Mouse (Mus musculus) c-Kit-positive CD71-negative TER-119-negative erythroid progenitor cells, embryonic 14.5 days (primary cell): ENCODE results near the gene Adgrd1.

ENCODE experiments used
- DNase-seq: peaks from one replicate; pipeline ENCODE4 v3.0.0-alpha.2; 2013; ENCODE audit warnings: low read depth

The Adgrd1 gene

DNA sequence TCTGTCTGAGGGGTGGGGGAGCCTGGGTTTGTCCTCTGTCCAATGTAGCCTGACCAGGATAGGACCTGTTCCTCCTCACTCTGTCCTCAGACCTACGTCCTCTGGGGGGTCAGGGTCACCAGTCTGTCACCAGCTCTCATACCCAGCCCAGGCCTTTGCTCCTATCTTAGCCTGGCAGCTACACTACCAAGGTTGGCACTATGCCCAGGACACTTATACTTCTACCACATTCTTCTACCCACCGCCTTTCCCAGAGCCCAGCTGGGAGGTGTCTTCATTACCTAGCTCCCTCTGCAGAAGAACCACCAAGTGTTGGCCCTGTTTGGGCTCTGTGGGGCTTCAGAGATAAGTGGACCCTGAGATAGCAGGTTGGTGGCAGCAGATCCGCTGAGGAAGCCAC lies 103.6 kb downstream of the Adgrd1 start:
- no peak for DNase-seq

DNA sequence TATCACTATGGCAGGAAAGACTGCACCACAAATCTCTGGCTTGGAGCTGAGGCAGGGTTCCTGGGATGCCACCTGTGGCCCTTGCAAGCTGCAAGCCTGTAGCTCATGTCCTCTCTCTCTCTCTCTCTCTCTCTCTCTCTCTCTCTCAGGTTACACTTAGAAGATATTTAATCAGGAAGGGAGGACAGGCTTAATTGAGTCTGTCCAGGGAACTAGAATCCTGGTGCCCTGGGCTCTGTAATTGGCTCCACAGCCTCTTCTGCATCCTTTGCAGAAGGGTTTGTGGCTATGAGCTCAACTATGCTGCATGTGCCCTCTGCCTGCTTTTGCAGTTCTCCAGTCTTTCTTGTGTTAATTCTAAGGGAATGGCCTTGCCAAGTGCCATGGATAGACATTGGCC lies 111.7 kb downstream of the Adgrd1 start:
- DNase-seq = no peak

DNA sequence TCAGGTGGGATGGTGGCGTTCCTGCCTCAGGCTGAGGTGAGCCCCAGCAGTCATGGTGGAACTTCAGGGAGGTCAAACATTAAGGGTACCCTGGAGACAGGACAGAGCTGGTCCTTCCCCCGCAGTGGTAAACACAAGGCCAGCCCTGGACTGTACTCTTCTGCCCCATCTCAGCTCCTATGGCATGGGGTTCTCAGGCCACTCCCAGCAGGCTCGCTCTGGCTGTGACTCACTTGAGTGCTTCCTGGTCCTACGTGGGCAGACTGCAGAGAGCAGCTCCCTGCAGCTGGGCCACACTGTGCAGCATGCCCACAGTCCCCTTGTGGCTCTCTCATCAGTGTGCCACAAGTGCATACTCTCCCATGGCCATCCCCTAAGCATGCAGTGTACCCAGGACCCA lies 112.3 kb downstream of the Adgrd1 start:
- no peak for DNase-seq

DNA sequence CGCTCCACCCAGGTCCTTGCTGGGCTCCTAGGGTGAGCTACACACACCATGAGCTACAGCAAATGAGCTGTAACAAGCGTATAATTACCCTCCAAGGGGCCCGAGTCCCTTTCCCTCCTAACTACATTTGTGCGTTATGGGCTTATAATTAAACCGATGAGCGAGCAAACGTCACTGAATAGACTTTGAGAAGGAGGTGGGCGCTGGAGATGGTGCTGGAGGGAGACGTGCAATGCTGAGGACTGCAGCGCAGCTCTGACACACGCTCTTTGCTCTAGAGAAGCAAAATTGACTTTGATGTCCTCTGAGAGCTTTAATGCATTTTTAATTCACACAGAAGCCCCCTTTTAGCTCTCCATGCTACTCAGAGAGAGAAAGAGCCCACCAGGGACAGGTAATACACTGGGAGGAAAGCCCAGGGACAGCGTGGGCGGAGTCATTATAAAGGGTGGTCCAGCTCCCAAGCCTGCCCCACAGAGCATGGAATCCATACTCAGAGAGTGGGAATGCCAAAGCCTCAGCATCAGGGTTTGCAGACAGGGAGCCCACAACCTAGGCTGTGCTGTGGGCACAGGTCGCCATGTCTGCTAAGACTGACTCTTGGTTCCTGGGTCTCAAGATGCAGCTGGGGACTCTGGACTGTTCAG lies 115.0 kb downstream of the Adgrd1 start:
- no peak for DNase-seq

DNA sequence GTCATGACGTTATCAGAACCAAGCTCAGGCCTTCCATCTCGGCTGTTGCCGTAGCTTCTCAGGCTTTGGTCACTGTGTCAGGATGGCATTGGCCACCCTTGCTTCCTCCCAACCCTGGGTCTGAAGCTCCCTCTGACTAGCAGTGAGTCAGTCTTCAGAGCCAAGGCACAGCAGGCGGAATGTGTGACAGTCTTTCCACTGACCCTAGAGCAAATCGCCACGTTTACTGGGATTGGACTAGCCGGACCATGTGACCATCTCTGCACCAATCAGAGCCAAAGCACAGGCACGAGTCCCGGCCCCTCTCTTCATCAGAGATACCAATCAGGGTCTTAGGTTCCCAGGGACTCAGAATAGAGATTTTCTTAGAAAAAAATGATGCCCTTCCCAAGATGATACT lies 117.5 kb downstream of the Adgrd1 start:
- DNase-seq = no peak

DNA sequence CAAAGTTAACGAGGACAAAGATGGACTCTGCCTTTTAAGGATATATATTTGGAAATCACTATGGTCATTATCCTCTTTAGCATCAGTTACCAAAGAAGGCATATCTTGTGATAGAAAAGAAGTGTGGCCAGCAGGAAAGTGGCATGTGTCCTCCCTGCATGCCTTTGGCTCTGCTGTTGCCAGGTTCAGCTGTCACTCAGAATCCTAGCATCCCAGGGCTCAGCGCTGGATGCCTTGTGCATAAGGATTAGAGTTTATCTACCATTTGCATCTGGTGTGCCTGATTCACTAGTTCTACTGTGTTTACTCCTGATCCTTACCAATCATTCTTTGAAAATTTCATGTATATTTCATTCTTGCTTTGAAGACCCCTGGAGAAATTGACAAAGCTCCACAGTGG lies 119.5 kb downstream of the Adgrd1 start:
- DNase-seq = no peak

DNA sequence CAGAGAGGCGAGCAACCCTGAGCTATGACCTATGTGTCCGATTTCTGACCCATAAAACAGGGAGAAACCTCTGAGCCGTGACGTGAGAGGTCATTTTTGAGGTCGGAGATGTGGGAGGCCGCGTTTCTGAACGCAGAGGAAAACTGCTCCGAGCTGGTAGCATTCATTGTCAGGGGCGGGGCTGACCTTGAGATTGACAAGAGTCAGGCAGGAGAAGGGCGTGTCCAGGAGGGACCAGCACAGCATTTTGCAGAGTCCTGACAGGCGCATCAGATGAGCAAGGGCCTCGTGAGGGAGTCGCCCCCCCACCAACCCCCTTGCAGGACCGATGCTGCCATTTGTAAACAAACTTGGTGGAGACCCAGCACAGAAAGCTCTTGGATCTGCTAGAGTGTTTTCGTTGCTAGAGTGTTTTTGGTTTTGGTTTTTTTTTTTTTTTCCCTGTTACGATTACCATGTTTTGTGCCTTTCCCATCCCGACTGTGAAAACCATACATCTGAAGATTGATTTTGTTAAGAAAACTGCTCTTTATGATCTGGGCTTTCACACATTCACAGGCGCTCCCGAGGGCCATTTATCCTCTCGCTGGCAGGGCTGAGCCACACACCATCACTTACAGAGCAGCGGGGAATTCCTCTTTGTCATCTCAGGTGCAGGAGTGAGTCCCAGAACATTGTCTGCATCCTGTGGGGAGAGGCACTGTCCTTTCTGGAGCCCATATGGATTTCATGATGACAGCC lies 121.1 kb downstream of the Adgrd1 start:
- DNase-seq = no peak

DNA sequence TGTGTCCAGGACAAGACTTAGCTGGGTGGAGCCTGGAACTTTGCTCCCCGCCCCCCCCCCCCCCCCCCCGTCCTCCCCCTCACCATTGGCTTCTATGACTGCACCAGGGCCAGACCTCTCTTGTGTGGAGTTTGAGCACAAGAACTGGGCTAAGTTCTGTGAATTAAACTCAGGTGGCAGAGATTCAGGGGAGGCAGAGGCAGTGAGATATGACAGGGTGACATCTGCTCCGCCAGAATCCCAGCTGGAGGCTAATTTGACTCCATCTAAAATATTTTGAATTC lies 121.6 kb downstream of the Adgrd1 start:
- DNase-seq = no peak

DNA sequence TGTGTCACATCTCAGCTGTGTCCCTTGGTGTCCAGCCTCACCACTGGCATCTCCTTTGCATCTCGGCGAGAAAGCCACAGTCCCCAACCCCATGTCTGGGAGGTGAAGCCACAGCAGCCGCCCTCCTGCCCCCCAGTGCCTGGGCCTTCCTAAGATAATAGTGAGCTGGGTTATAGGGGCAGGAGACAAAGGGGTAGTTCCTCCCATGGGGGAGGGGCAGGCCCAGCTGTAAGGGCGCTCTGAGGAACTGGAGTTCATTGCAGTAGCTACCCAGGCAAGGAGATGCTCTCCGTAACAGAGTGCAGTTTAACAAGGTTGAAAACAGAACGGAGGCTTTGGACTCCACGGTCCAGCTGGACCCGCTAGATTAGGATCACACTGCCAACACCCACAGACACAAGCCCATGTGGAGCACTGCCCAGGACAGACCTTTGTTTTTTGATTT lies 122.0 kb downstream of the Adgrd1 start:
- DNase-seq = no peak

DNA sequence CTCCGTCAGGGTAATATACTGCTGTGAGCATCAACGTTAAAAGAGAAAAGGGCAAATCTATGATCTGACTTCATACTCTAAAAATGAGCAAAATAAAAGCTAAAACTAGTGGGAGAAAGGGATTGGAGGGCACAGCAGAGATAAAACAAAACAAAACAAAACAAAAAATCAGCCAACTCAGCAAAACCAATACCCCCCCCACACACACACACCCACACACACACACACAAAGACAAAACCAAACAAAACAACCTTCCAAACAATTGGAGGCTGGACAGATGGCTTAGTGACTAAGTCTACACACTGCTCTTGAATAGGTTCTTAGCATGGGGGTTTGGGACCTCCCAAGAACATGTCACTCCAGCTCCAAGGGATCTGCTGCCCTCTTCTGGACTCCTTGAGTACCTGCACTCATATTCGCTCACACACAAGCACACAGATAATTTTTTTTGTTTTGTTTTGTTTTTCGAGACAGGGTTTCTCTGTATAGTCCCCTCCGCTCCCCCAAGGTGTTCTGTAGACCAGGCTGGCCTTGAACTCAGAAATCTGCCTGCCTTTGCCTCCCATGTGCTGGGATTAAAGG lies 122.7 kb downstream of the Adgrd1 start:
- DNase-seq = no peak

DNA sequence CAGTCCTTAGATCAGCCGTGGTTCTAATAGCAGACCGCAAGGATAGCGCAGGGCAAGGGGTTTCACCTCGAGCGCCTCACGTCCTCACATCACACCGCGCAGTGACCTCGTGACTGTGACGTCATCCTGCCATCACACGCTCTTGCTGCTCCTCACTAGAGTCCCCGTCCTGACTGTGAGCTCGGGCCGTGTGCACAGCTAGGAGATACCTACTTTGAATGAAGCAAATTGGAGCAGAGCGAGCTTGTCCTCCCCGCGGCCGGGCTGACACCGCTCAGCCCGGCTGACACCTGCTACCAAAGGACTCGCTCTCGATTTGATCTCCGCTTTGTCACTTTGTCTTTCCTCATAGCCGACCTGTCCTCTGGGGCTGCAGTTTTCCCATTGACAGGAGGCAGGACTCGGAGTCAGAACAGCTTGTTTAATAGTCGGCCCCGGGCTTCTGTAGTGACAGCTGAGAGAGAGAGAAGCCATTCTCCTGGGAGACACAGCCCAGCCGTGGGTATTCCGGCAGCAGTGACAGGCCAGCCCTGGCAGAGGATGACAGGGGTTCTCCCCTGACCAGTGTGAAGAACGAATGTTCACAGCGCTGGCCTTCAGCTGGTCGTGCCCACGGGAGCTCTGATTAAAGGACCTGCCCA lies 129.4 kb downstream of the Adgrd1 start:
- no peak for DNase-seq

DNA sequence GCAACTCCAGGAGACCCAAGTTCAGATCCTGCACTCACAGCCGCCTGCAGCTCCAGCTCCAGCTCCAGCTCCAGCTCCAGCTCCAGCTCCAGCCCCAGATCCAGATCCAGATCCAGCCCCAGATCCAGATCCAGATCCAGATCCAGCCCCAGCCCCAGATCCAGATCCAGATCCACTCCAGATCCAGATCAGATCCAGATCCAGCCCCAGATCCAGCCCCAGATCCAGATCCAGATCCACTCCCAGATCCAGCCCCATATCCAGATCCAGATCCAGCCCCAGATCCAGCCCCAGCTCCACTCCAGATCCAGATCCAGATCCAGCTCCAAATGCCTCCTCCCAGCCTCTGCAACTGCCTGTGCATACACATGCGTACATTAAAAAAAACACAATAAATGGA lies 131.6 kb downstream of the Adgrd1 start:
- no peak for DNase-seq

DNA sequence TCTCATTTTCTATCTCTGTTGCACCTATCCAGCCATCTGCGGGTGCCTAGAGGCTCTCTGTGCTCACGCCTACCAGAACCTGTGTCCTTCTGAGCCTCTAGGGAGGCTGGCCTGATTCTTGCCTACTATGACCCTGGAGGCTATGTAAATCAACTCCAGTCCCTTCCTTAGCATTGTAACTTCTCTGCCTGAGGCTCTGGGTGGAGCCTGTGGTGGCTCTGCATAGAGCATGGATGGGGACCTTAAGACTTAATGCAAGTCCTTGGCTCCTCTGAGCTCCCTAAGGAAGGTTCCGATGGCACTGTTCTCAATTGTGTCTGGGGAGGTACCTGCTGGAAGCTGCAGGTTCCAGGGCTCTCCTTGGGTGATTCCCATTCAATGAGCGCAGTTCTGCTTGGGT lies 136.8 kb downstream of the Adgrd1 start:
- no peak for DNase-seq

DNA sequence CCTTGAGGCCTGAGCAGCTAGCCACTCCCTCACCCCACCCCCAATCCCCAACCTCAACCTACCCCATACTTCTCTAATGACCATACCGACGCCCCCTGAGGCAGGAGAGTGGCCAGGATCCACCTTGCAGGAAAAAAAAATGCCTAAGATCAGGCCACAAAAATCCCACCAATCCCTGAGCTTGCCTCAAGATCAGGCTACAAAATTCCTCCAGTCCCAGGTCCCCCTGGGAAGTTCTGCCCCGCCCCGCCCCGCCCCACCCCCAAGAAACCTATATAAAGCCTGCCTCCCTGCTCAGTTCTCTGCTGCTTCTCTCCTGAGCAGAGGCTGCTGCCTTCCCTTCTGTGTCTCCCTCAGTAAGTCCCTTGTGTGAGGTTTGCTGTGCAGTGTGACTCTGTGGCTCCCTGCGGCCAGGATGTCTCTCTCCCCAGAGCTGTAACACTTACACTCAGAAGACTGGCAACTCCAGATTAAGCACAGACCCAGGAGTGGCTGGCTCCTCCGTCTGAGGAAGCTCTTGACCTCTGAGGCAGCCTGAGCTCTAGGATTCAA lies 137.4 kb downstream of the Adgrd1 start:
- no peak for DNase-seq

DNA sequence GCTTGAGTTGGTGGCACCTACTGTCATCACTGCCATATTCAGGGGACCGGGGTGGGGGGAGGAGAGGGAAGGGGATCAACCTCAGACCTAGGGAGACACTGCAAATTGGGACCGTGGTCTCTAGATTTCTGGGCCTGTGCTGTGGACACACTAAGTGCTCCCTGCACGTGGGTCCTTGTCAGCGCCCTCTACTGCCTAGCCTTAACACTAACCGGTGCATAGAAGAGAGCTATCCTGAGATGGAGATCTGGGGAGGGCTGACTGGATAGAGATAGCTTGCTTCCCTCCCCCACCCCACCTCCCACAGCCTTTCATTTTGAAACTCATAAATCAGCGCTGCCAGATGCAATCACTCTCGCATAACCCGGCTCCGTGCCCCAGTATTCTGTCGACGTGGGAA lies 139.8 kb downstream of the Adgrd1 start:
- DNase-seq = no peak

DNA sequence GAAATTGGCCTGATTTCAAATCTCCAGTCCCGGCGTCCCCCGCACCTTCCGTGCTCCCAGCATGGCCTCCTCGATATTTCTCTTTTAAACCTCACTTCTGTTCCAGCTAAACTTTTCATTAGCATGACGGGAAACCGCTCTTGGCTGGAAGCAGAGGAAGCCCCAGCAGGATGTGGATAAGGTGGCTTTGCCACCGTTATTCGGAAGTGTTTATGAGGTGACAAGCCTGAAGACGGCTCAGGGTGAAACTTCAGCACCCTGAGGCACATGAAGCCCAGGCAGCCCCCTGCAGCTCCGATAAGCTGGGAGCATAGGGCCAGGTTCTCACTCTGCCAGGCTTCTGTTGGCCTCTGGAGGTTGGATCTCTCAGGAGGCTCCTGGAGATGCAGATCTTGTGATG lies 145.3 kb downstream of the Adgrd1 start:
- no peak for DNase-seq

DNA sequence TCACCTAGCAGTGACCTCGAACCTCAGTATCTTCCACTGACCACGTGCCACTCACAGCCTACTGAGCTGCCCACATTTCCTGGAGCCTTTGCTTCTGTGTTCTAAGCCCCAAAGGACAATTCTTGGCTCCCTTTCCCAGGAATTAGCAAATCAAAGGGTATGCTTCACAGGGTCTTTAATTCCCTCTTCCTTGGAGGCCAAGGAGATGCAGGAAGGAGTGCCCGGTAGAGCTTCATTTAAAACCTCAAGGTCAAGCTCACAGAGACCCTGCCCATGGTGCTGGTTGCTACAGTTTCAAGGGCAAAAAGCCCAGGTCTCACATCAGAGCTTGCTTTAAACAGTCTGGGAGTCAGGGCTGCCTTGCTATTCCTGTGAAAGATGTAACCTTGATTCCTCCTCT lies 145.7 kb downstream of the Adgrd1 start:
- DNase-seq = no peak

DNA sequence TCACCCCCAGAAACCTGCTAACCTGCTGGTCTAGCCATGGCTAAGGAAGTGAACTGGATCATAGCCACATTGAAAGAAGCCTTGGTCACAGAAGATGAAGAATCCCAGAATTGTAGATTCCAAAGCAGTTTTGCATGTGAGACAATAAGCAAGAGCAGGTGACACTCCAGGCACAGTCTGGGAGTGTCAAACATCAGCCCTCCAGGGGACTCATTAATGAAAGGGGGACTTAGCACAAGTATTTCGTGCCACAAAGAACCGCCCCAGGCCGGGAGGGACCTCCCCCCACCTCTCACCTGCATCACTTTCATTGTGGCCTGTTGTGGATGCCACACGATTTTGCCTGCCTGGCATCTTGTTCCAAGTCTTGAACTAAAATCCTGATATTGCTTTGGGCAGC lies 146.6 kb downstream of the Adgrd1 start:
- DNase-seq = no peak

DNA sequence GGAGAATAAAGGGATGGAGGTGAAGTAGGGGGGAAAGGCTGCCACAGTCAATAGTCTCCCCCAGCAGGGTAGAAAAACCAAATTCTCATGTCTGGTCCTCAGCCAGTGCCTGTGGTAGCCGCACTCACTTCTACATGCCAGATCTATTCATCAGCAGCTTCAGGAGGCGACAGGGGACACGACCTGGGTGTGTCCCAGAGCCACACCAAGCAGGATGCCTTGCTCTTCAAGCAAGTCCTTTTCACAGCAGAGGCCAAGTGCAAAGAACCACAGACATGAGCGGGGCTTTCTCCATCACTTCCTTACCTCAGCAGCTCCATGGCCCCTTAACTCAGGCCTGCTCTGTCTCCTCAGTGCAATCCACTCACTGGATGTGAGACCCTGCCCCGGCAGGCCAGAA lies 147.8 kb downstream of the Adgrd1 start:
- DNase-seq = no peak

DNA sequence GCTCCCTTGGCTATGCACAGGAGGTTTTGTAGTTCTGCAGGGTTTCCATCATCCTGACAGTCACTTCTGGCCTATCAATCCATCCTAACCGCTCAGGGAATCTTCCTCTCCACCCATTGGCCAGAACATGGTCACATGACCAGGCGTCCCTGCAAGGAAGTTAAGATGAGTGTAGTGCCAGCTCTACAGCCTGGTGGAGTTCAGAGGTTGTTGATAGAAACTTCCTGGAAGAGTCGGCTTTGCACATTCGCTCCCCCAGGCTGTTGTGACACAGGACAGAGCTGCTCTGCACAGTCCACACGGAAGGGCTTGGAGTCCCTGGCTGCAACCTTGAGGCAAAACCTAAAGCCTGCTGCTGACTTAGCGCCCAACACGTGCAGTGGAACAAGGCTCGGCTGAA lies 152.5 kb downstream of the Adgrd1 start:
- DNase-seq = no peak
